In the genomic region with DNA sequence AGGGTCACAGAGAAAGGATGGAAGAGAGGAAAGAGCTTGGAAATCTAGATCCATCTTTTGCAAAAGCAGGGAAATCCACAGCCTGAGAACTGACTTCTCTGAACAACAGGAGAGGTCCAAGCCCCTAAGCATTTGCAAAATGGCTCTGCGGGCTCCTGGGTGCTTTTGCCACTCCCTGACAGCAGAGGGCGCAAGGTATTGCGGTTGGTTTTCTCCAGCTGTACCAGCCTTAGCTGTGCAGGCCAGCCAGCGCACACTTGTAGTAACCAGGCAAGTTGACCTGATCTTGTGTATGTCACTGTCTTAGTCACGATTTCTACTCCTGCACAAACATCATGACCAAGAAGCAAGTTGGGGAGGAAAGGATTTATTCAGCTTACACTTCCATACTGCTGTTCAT, we compare ENCODE assay signal across 9 mouse cellular contexts. TPM values are rescaled to one million over a fixed set of nuclear protein-coding genes. Genes with fewer than 3 reads are reported as not detected.
A peak's percentile ranks its signal among the peaks of the same experiment; 100 is the strongest.
DNase-seq lines count a peak whose midpoint lies in the region; ATAC-seq and TF ChIP-seq lines count a peak whose summit lies in the region.
"Had no signal": no experiment of that assay in that cellular context is flagged by ENCODE, and none has a peak within 500 bp of the region (broad histone marks: within the 10 kb centered on the region; RNA-seq: fewer than 3 reads in every experiment).

No protein-coding gene starts in this region.

- no peak for TF ChIP-seq POLR2A in cortical plate, adult 2 months (IDR thresholded peaks at IDR 0.05; ENCODE audit: extremely low read depth, insufficient read depth, low read length)

- H3K4me1 ChIP-seq in hindbrain, embryonic 11.5 days (replicated peaks; ENCODE audit: control insufficient read depth, insufficient read depth, low read length) = peaks cover 5% of the 10 kb centered on the region; the same call in 1 of the 2 replicates
- peaks cover 9% of the 10 kb centered on the region; the same call in 1 of the 2 replicates for H3K4me1 ChIP-seq in hindbrain, embryonic 13.5 days (replicated peaks)
- 0 out of 2 replicates have a peak, but pooled peaks cover 4% of the 10 kb centered on the region for H3K4me1 ChIP-seq in cortical plate, adult 2 months (ENCODE audit: control insufficient read depth, insufficient read depth, low read length)

- H3K27me3 ChIP-seq in hindbrain, embryonic 11.5 days (ENCODE audit: control insufficient read depth, insufficient read depth, low read length) = peaks cover 33% of the 10 kb centered on the region
- H3K27me3 ChIP-seq in hindbrain, embryonic 13.5 days = peaks cover 46% of the 10 kb centered on the region

- H3K4me3 ChIP-seq in hindbrain, embryonic 11.5 days (ENCODE audit: low read depth, low read length) = no peak overlapping the region
- H3K4me3 ChIP-seq in hindbrain, embryonic 13.5 days = no peak overlapping the region
- no peak overlapping the region for H3K4me3 ChIP-seq in cortical plate, adult 2 months (ENCODE audit: insufficient read depth, low read length)
- H3K4me3 ChIP-seq: embryonic facial prominence, embryonic 12.5 days had no signal

- no peaks in the 10 kb centered on the region for H3K9me3 ChIP-seq in hindbrain, embryonic 11.5 days (ENCODE audit: control insufficient read depth, low read length)
- H3K9me3 ChIP-seq in hindbrain, embryonic 13.5 days = no peaks in the 10 kb centered on the region
- H3K9me3 ChIP-seq: embryonic facial prominence, embryonic 12.5 days had no signal

- peak; percentile 83 for TF ChIP-seq CTCF in cortical plate, adult 2 months (IDR thresholded peaks at IDR 0.05; ENCODE audit: extremely low read depth, insufficient read depth, low read length)

- no peak overlapping the region for H3K4me2 ChIP-seq in hindbrain, embryonic 11.5 days (replicated peaks; ENCODE audit: low read depth, low read length)
- H3K4me2 ChIP-seq in hindbrain, embryonic 13.5 days = no peak overlapping the region
- H3K4me2 ChIP-seq: embryonic facial prominence, embryonic 12.5 days had no signal

- intact Hi-C loops in left cerebral cortex, postnatal 4 days (cut with DNase I) = loop anchor here (5.0 kb wide), 1 partner anchor 81 kb away; no protein-coding TSS in a partner anchor

- H3K9ac ChIP-seq in hindbrain, embryonic 11.5 days (ENCODE audit: low read depth, low read length) = no peak overlapping the region
- H3K9ac ChIP-seq in hindbrain, embryonic 13.5 days = no peak overlapping the region
- H3K9ac ChIP-seq: embryonic facial prominence, embryonic 12.5 days had no signal

- DNase-seq in hindbrain, embryonic 11.5 days (ENCODE audit: low spot score) = peak; percentile 85
- peak; percentile 85 for DNase-seq in ZHBTc4 (ENCODE audit: low read depth, low spot score)
- peak; percentile 83 for DNase-seq in heart, postnatal 4 days
- peak; percentile 68 for DNase-seq in left cerebral cortex, postnatal 4 days
- DNase-seq in testis, postnatal 14 days (ENCODE audit: low spot score) = peak; percentile 49

- no peak for ATAC-seq in hindbrain, embryonic 11.5 days (ENCODE audit: low FRiP score)
- ATAC-seq in hindbrain, embryonic 13.5 days (ENCODE audit: low FRiP score) = no peak
- peak; percentile 78 for ATAC-seq in monocyte, adult 5-6 weeks (replicated peaks; ENCODE audit: insufficient number of reproducible peaks, low FRiP score, low TSS enrichment, poor library complexity, severe bottlenecking)

- no peak overlapping the region for H3K27ac ChIP-seq in hindbrain, embryonic 11.5 days (ENCODE audit: low read depth, low read length)
- no peak overlapping the region for H3K27ac ChIP-seq in hindbrain, embryonic 13.5 days
- no peak overlapping the region for H3K27ac ChIP-seq in cortical plate, adult 2 months (ENCODE audit: insufficient read depth, low read length)
- H3K27ac ChIP-seq: embryonic facial prominence, embryonic 12.5 days had no signal

- WGBS in hindbrain, embryonic 11.5 days = 9% methylated on average over 5 of the region's 5 CpGs
- 17% methylated on average over 5 of the region's 5 CpGs for WGBS in hindbrain, embryonic 13.5 days

- H3K36me3 ChIP-seq in hindbrain, embryonic 11.5 days (ENCODE audit: control insufficient read depth, insufficient read depth, low read length) = no peaks in the 10 kb centered on the region
- H3K36me3 ChIP-seq in hindbrain, embryonic 13.5 days = no peaks in the 10 kb centered on the region
- H3K36me3 ChIP-seq: embryonic facial prominence, embryonic 12.5 days had no signal

RNA-seq across cellular contexts. Expression of a gene that starts 18.2 kb away (rescaled TPM):
- polyA plus RNA-seq in hindbrain, embryonic 11.5 days (2014; fragmentation: Nextera tagmentation; extraction: Ambion mirVana) = 1.4 and 1.5 TPM in 2 replicates
- 4.0 and 4.3 TPM in 2 replicates for polyA plus RNA-seq in hindbrain, embryonic 13.5 days (2015; fragmentation: Nextera tagmentation; extraction: Ambion mirVana)
- polyA plus RNA-seq in cortical plate, adult 2 months (2012; rRNA removed) = 32.0 and 36.4 TPM in 2 replicates
- under 1 TPM; 0.14 to 0.23 TPM for total RNA-seq in heart, postnatal 4 days (2021)
- 1 to 10 TPM; 4.6 to 5.4 TPM for total RNA-seq in left cerebral cortex, postnatal 4 days (2021)
- total RNA-seq in monocyte, adult 5-6 weeks (2017) = 0.48 TPM in 1 of 3 replicates, not detected in the others

RNA-seq across cellular contexts. Expression of a gene that starts 25.0 kb away (rescaled TPM):
- polyA plus RNA-seq in hindbrain, embryonic 11.5 days (2014; fragmentation: Nextera tagmentation; extraction: Ambion mirVana) = 0.17 and 0.19 TPM in 2 replicates
- polyA plus RNA-seq in hindbrain, embryonic 13.5 days (2015; fragmentation: Nextera tagmentation; extraction: Ambion mirVana) = not detected in 2 replicates
- 0.08 and 0.27 TPM in 2 replicates for polyA plus RNA-seq in cortical plate, adult 2 months (2012; rRNA removed)
- not detected for total RNA-seq in heart, postnatal 4 days (2021)
- total RNA-seq in left cerebral cortex, postnatal 4 days (2021) = not detected
- total RNA-seq in monocyte, adult 5-6 weeks (2017) = not detected in 3 replicates

RNA-seq across cellular contexts. Expression of a gene that starts 29.7 kb away (rescaled TPM):
- not detected in 2 replicates for polyA plus RNA-seq in hindbrain, embryonic 11.5 days (2014; fragmentation: Nextera tagmentation; extraction: Ambion mirVana)
- not detected in 2 replicates for polyA plus RNA-seq in hindbrain, embryonic 13.5 days (2015; fragmentation: Nextera tagmentation; extraction: Ambion mirVana)
- polyA plus RNA-seq in cortical plate, adult 2 months (2012; rRNA removed) = 0.17 and 0.26 TPM in 2 replicates
- total RNA-seq in heart, postnatal 4 days (2021) = not detected
- total RNA-seq in left cerebral cortex, postnatal 4 days (2021) = not detected
- not detected in 3 replicates for total RNA-seq in monocyte, adult 5-6 weeks (2017)
- polyA plus RNA-seq: embryonic facial prominence, embryonic 12.5 days had no signal

RNA-seq across cellular contexts. Expression of a gene that starts 37.8 kb away (rescaled TPM):
- polyA plus RNA-seq in hindbrain, embryonic 11.5 days (2014; fragmentation: Nextera tagmentation; extraction: Ambion mirVana) = 65.7 and 71.9 TPM in 2 replicates
- 60.7 and 60.9 TPM in 2 replicates for polyA plus RNA-seq in hindbrain, embryonic 13.5 days (2015; fragmentation: Nextera tagmentation; extraction: Ambion mirVana)
- polyA plus RNA-seq in cortical plate, adult 2 months (2012; rRNA removed) = 34.4 and 34.6 TPM in 2 replicates
- 10 to 100 TPM; 41.0 to 42.0 TPM for total RNA-seq in heart, postnatal 4 days (2021)
- total RNA-seq in left cerebral cortex, postnatal 4 days (2021) = 10 to 100 TPM; 55.8 to 56.3 TPM
- total RNA-seq in monocyte, adult 5-6 weeks (2017) = 66.0 to 68.7 TPM (median 66.2 TPM) in 3 replicates
